Mouse (Mus musculus): Measurements from ENCODE around the gene Plcb4. TPM values are rescaled to one million over a fixed set of nuclear protein-coding genes. Genes with fewer than 3 reads are reported as not detected.
A peak's percentile ranks its signal among the peaks of the same experiment; 100 is the strongest.

The Plcb4 gene
- total RNA-seq, 2 experiments from 2014 or later: 67.5 to 81.8 TPM

DNA sequence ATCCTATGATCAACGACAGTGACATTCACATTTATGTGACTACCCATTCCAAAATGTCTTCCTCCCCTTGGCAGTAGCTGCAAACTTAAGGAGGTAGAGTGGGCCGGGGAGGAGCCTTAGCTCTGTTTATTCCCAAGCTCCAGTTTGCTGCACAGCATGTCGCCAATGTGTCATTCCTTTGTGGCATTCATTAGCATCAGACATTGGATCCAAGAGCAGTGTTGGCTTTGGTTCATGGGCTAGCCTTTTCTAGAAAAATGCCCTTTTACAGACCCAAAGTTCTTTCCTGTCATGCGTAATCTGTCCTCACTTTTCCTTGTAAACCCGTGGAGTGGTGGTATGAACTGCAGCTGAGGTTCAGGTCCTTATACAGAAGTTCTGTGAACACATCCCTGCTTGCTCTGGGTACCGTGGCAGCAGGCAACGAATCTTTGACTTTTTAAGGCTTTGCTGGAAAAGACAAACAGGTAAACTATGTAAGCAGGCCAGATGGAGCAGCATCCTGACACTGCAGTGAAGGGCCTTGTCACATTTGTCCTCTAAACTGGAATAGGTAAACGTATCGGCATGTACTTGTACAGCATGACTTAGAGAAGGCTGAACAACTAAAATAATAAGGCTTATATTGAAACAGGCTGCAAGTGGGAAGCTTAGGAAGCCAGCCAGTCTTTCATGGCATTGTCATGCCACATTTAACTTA lies 270.4 kb downstream of the Plcb4 start:
- no peak for TF ChIP-seq CTCF (IDR thresholded peaks at IDR 0.05)
- Histone ChIP-seq H3K27ac (no peak overlapping the region), H3K4me3 (no peak overlapping the region)
- no peak for DNase-seq (ENCODE audit: extremely low spot score in 1 of 2, low spot score in 2 of 2)
- intact Hi-C loops (cut with DNase I): loop anchor here (5.0 to 10.0 kb wide), 4 partner anchors 184 to 567 kb away; partner anchors contain the start of gene Plcb4

DNA sequence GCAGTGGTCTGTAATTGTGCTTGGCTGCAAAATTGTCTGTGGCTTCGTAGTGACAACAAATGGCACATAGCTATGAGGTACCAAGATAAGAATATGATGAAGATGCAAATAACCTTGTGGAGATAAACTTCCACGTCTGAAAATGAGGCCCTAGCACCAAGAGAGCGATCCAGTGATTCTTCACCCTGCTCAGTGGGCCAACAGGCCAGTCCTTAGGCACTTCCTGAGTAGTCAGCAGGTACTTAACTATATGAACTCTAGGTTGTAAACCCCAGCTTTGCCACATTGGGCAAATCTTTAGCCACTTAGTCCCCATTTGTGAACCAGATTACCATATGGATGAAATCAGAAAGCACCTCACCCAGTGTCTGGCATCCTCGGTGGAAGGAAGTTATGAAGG lies 271.9 kb downstream of the Plcb4 start:
- no peak overlapping the region for H3K4me3 ChIP-seq
- no peak overlapping the region for H3K27ac ChIP-seq
- no peak for DNase-seq (ENCODE audit: extremely low spot score in 1 of 2, low spot score in 2 of 2)
- intact Hi-C loops (cut with DNase I): no loop called here
- no peak for TF ChIP-seq CTCF (IDR thresholded peaks at IDR 0.05)

GRCm38 (mm10) chr2:135932569-135932968 lies 273.8 kb downstream of the Plcb4 start:
- no peak for TF ChIP-seq CTCF (IDR thresholded peaks at IDR 0.05)
- Histone ChIP-seq H3K27ac (no peak overlapping the region), H3K4me3 (no peak overlapping the region)
- DNase-seq (ENCODE audit: extremely low spot score in 1 of 2, low spot score in 2 of 2): no peak
- intact Hi-C loops (cut with DNase I): no loop called here

GRCm38 (mm10) chr2:135936376-135936775 lies 277.6 kb downstream of the Plcb4 start:
- no peak overlapping the region for H3K27ac ChIP-seq
- no peak for DNase-seq (ENCODE audit: extremely low spot score in 1 of 2, low spot score in 2 of 2)
- TF ChIP-seq CTCF (IDR thresholded peaks at IDR 0.05): no peak
- intact Hi-C loops (cut with DNase I): no loop called here
- H3K4me3 ChIP-seq: no peak overlapping the region

DNA sequence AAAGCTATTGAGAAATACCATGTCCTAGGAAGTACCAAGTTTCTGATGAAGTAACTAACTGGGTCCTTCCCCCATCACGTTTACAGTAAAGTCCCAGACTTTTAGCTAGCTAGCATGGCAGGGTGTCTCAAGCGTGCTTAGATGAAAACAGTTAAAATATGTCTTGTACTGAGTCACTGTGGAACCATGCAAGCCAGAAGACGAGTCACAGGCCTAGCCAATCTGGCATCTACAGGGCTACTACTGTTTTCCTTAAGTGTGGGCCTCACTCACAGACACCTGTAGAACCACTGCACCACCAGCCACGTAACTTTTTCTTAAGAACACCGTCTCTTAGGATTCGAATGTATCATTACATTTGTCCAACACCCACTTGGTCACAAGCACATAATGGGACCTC lies 278.8 kb downstream of the Plcb4 start:
- Histone ChIP-seq H3K27ac (no peak overlapping the region), H3K4me3 (no peak overlapping the region)
- TF ChIP-seq CTCF (IDR thresholded peaks at IDR 0.05): no peak
- no peak for DNase-seq (ENCODE audit: extremely low spot score in 1 of 2, low spot score in 2 of 2)
- intact Hi-C loops (cut with DNase I): no loop called here

DNA sequence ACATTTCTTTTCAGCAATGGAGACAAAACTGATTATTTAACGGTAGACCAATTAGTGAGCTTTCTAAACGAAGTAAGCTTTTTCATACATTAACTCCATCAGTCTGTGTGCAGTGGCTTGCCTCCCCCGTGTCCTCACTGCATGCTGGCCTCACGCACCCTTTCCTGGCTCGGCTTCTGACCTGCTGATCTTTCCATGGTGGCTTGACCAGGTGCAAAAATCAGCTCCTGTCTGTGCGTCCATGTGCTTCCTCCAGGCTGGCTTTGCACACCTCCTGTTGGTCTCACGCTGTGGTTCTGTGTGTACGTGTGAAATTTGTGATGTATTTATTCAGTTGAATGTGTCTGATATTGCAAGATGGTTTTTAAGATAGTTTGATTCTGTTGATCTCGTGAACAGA lies 281.1 kb downstream of the Plcb4 start:
- intact Hi-C loops (cut with DNase I): no loop called here
- no peak for DNase-seq (ENCODE audit: extremely low spot score in 1 of 2, low spot score in 2 of 2)

DNA sequence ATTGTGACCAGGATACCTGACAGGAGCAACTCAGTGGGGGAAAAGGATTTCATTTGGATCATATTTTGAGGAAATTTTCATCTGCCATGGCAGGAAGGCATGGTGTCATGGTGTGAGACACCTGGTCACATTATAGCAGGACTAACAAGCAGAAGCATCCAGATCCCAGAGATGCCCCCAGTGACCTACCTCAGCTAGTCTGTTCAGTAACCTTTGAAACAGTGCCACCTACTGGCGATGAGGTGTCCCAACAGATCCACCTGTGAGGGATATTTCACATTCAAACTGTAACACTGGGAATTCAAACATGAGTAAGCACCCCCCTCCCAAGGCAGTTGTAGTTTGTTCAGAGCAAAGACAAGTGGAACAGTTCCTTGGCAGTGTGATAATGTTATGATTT lies 289.0 kb downstream of the Plcb4 start:
- Histone ChIP-seq H3K27ac (no peak overlapping the region), H3K4me3 (no peak overlapping the region)
- intact Hi-C loops (cut with DNase I): no loop called here
- peak; percentile 33 for TF ChIP-seq CTCF (IDR thresholded peaks at IDR 0.05)
- no peak for DNase-seq (ENCODE audit: extremely low spot score in 1 of 2, low spot score in 2 of 2)

More for the DNA sequence above, 281.1 kb downstream of the Plcb4 start:
- no peak for TF ChIP-seq CTCF (IDR thresholded peaks at IDR 0.05)
- Histone ChIP-seq H3K27ac (no peak overlapping the region), H3K4me3 (no peak overlapping the region)

- TF ChIP-seq CTCF (IDR thresholded peaks at IDR 0.05): no peak
- DNase-seq (ENCODE audit: extremely low spot score in 1 of 2, low spot score in 2 of 2): no peak
- no peak overlapping the region for H3K27ac ChIP-seq
- intact Hi-C loops (cut with DNase I): loop anchor here (5.0 kb wide), 1 partner anchor 568 kb away; no protein-coding TSS in a partner anchor
- no peak overlapping the region for H3K4me3 ChIP-seq
Observed at GRCm38 (mm10) chr2:135954760-135955548, 296.1 kb downstream of the Plcb4 start.

GRCm38 (mm10) chr2:135955796-135956195 lies 297.0 kb downstream of the Plcb4 start:
- TF ChIP-seq CTCF (IDR thresholded peaks at IDR 0.05): no peak
- DNase-seq (ENCODE audit: extremely low spot score in 1 of 2, low spot score in 2 of 2): no peak
- Histone ChIP-seq H3K27ac (no peak overlapping the region), H3K4me3 (no peak overlapping the region)
- intact Hi-C loops (cut with DNase I): loop anchor here (2.0 to 5.0 kb wide), 2 partner anchors 568 to 597 kb away; no protein-coding TSS in a partner anchor

DNA sequence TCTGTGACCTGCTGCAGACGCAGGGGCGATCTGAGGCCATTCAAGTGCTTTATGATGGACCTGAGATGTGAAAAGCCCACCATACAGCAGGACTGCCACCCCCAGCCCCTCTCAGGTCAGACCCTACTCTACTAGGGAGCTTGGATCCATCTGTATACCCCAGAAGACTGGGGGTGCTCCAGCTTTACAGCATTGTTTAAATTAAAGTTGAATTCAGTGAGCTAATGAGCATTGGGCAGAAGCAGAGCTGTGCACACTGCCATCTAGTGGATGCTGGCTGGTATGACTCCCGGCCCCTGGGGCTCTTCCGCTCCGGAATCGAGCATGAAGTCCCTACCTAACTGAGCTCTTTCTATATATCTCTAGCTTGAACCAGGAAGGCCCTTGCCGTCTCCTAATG lies 298.9 kb downstream of the Plcb4 start:
- no peak overlapping the region for H3K4me3 ChIP-seq
- TF ChIP-seq CTCF (IDR thresholded peaks at IDR 0.05): no peak; the same call in none of the 2 replicates
- intact Hi-C loops (cut with DNase I): loop anchor here (2.0 to 5.0 kb wide), 3 partner anchors 519 to 599 kb away; no protein-coding TSS in a partner anchor
- H3K27ac ChIP-seq: no peak overlapping the region
- peak; percentile 58 to 75 for DNase-seq (ENCODE audit: extremely low spot score in 1 of 2, low spot score in 2 of 2)

DNA sequence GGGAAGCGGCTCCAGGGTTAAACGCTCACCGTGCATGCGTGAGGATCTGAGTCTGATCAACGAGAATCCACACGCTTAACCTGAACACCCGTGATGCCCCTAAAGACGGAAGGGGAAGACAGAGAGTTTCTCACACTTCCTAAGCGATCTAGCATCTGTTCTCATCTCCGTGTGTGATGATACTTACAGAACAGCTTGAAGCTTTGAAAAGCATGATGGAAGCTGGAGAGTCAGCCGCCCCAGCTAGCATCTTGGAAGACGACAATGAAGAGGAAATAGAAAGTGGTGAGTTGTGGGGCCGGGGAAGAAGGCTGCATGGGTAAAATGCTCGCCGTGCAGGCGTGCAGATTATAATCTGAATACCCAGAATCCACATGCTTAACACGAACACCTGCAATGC lies 299.6 kb downstream of the Plcb4 start:
- intact Hi-C loops (cut with DNase I): loop anchor here (2.0 to 5.0 kb wide), 2 partner anchors 520 to 571 kb away; no protein-coding TSS in a partner anchor
- no peak overlapping the region for H3K4me3 ChIP-seq
- TF ChIP-seq CTCF (IDR thresholded peaks at IDR 0.05): no peak
- no peak overlapping the region for H3K27ac ChIP-seq
- no peak for DNase-seq (ENCODE audit: extremely low spot score in 1 of 2, low spot score in 2 of 2)

DNA sequence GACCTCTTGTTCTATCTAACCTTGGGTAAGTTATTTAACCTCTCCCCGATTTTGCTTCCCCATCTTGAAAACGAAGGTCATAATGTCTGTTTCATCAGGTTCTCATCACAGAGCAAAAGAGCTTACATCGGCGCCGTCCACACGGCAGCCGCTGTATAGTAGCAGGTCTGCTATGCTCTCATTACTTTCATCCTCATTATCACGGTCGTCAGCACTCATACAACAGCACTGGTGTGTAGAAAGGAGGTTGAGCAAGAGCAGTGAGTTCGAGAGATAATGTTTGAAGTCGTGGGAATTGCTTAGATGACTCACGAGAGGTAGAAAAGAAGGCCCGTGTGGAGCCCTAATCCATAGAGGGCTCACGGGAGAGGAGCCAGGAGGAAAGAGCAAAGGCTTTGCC lies 304.3 kb downstream of the Plcb4 start:
- Histone ChIP-seq H3K4me3 (no peak overlapping the region), H3K27ac (no peak overlapping the region)
- no peak for TF ChIP-seq CTCF (IDR thresholded peaks at IDR 0.05)
- intact Hi-C loops (cut with DNase I): loop anchor here (10.0 kb wide), 1 partner anchor 482 kb away; no protein-coding TSS in a partner anchor
- no peak for DNase-seq (ENCODE audit: extremely low spot score in 1 of 2, low spot score in 2 of 2)

Measured in left cerebral cortex, adult 2 months (tissue).